Mouse (Mus musculus): Measurements from ENCODE around the gene Sptan1.

GRCm38 (mm10) chr2:30072875-30073274 lies 107.5 kb downstream of the Sptan1 start:
- no peak for TF ChIP-seq POLR2A (IDR thresholded peaks at IDR 0.05; ENCODE audit: insufficient read depth, low read depth, low read length)
- no peak for TF ChIP-seq CTCF (IDR thresholded peaks at IDR 0.05)
- TF ChIP-seq EP300 (IDR thresholded peaks at IDR 0.05; ENCODE audit: insufficient read depth, low read depth, low read length) = no peak

Data from heart, adult 2 months (tissue).